ENCODE assay signal across 8 mouse cellular contexts in the genomic region with DNA sequence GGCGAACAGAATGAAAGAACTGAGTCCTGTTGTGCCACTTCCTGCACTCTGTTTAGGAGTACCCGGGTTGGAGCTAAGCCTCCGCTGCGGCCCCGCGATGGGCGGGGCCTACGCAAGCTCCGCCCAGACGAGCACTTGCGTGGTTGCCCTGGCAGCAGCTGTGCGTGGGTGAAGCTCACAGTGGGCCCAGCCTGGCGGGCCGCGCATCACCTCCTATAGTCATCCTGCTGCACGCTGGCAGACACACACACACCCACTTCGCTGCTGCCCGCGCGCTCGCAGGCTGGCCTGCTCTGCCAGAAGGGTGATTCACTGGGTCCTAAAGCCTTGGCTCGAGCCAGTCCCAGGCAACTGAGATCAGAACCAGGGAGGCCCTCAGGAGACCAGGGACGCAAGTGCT. TPM values are rescaled to one million over a fixed set of nuclear protein-coding genes. Genes with fewer than 3 reads are reported as not detected.
DNase-seq lines count a peak whose midpoint lies in the region; ATAC-seq lines count a peak whose summit lies in the region.

No protein-coding gene starts in this region.

- H3K27ac ChIP-seq in embryonic facial prominence, embryonic 12.5 days, result no peak overlapping the region
- no peak overlapping the region for H3K27ac ChIP-seq in intestine, embryonic 16.5 days (ENCODE audit: low read length)

- no peaks in the 10 kb centered on the region for H3K36me3 ChIP-seq in erythroblast, embryonic 14.5 days (ENCODE audit: control insufficient read depth)
- no peaks in the 10 kb centered on the region for H3K36me3 ChIP-seq in embryonic facial prominence, embryonic 12.5 days
- no peaks in the 10 kb centered on the region for H3K36me3 ChIP-seq in intestine, embryonic 16.5 days (ENCODE audit: control insufficient read depth, insufficient read depth, low read length)
- no peaks in the 10 kb centered on the region for H3K36me3 ChIP-seq in megakaryocyte, embryonic 14.5 days (replicated peaks; ENCODE audit: low read length)

- intact Hi-C loops in left cerebral cortex, postnatal 10 days (cut with DNase I), result no loop called here

- WGBS in embryonic facial prominence, embryonic 12.5 days, result under 1% methylated on average over 23 of the region's 23 CpGs
- 2% methylated on average over 23 of the region's 23 CpGs for WGBS in intestine, embryonic 16.5 days

- H3K9ac ChIP-seq in embryonic facial prominence, embryonic 12.5 days, result peak overlapping the region; percentile 54
- peak overlapping the region; percentile 62 for H3K9ac ChIP-seq in intestine, embryonic 16.5 days (ENCODE audit: low read depth, low read length)

- no peaks in the 10 kb centered on the region for H3K9me3 ChIP-seq in erythroblast, embryonic 14.5 days (ENCODE audit: control insufficient read depth, low read length)
- no peaks in the 10 kb centered on the region for H3K9me3 ChIP-seq in embryonic facial prominence, embryonic 12.5 days
- no peaks in the 10 kb centered on the region for H3K9me3 ChIP-seq in intestine, embryonic 16.5 days (ENCODE audit: control insufficient read depth, low read length)
- H3K9me3 ChIP-seq in megakaryocyte, embryonic 14.5 days, result no peaks in the 10 kb centered on the region

- no peak for ATAC-seq in erythroblast, adult 5-6 weeks (replicated peaks; ENCODE audit: low FRiP score, poor library complexity, severe bottlenecking)
- ATAC-seq in embryonic facial prominence, embryonic 12.5 days (ENCODE audit: insufficient number of reproducible peaks, insufficient read depth, low FRiP score, low TSS enrichment), result peak; percentile 97
- peak; percentile 100 for ATAC-seq in intestine, embryonic 16.5 days

- H3K27me3 ChIP-seq in erythroblast, embryonic 14.5 days (ENCODE audit: control insufficient read depth), result no peaks in the 10 kb centered on the region
- H3K27me3 ChIP-seq in embryonic facial prominence, embryonic 12.5 days, result no peaks in the 10 kb centered on the region
- H3K27me3 ChIP-seq in intestine, embryonic 16.5 days (replicated peaks; ENCODE audit: control insufficient read depth, insufficient read depth, low read length), result no peaks in the 10 kb centered on the region
- no peaks in the 10 kb centered on the region for H3K27me3 ChIP-seq in megakaryocyte, embryonic 14.5 days (replicated peaks)

- peaks cover 4% of the 10 kb centered on the region for H3K4me1 ChIP-seq in erythroblast, embryonic 14.5 days (ENCODE audit: control insufficient read depth)
- H3K4me1 ChIP-seq in embryonic facial prominence, embryonic 12.5 days, result no peaks in the 10 kb centered on the region
- H3K4me1 ChIP-seq in intestine, embryonic 16.5 days (ENCODE audit: control insufficient read depth, insufficient read depth, low read length), result no peaks in the 10 kb centered on the region
- H3K4me1 ChIP-seq in megakaryocyte, embryonic 14.5 days, result peaks cover 5% of the 10 kb centered on the region

- peak; percentile 97 for DNase-seq in heart, adult 11 months
- peak; percentile 82 to 90 for DNase-seq in left cerebral cortex, postnatal 10 days (ENCODE audit: extremely low spot score in 1 of 2, low spot score in 2 of 2)
- DNase-seq in right cerebral cortex, postnatal 25 days, result peak; percentile 89

- peak overlapping the region; percentile 42 for H3K4me3 ChIP-seq in erythroblast, embryonic 14.5 days (replicated peaks)
- H3K4me3 ChIP-seq in embryonic facial prominence, embryonic 12.5 days, result peak overlapping the region; percentile 52
- H3K4me3 ChIP-seq in intestine, embryonic 16.5 days (ENCODE audit: low read length), result peak overlapping the region; percentile 57
- H3K4me3 ChIP-seq in megakaryocyte, embryonic 14.5 days (replicated peaks), result peak overlapping the region; percentile 89

- H3K4me2 ChIP-seq in embryonic facial prominence, embryonic 12.5 days (replicated peaks), result peak overlapping the region; percentile 57
- H3K4me2 ChIP-seq in intestine, embryonic 16.5 days (ENCODE audit: low read depth, low read length), result peak overlapping the region; percentile 75

RNA-seq across cellular contexts. Expression of a gene that starts 30.3 kb away (rescaled TPM):
- 0.01 TPM in 1 of 2 replicates, not detected in the other for polyA plus RNA-seq in erythroblast, embryonic 14.5 days (2012)
- not detected in 2 replicates for total RNA-seq in erythroblast, adult 5-6 weeks (2015; ENCODE audit: low replicate concordance)
- total RNA-seq in erythroblast, adult 5-6 weeks (2017; ENCODE audit: low replicate concordance), result 0.26 TPM in 1 of 2 replicates, not detected in the other
- polyA plus RNA-seq in embryonic facial prominence, embryonic 12.5 days (2016; fragmentation: Nextera tagmentation; extraction: Ambion mirVana), result 0.55 and 0.77 TPM in 2 replicates
- polyA plus RNA-seq in intestine, embryonic 16.5 days (2015; fragmentation: Nextera tagmentation; extraction: Ambion mirVana), result 0.13 and 0.18 TPM in 2 replicates
- total RNA-seq in left cerebral cortex, postnatal 10 days (2021), result 1 to 10 TPM; 1.5 to 1.7 TPM
- polyA plus RNA-seq in megakaryocyte, embryonic 14.5 days (2012; ENCODE audit: insufficient read depth, low replicate concordance), result not detected in 2 replicates
